Mouse (Mus musculus) stomach, embryonic 15.5 days (tissue): ENCODE measurements around the gene Clstn2. TPM values are rescaled to one million over a fixed set of nuclear protein-coding genes. Genes with fewer than 3 reads are reported as not detected.
A peak's percentile ranks its signal among the peaks of the same experiment; 100 is the strongest.

Experiments
- ATAC-seq: fragments of 200-750 bp; cut with Nextera tagmentation; 2 replicates; pipeline ENCODE4 v1.8.0; 2017; ENCODE audit warnings: low read depth, moderate number of reproducible peaks, moderate TSS enrichment; ENCODE audit not compliant: insufficient read depth, low FRiP score
- H3K27ac ChIP-seq: fragments of 300-500 bp; sonication (generic); 2 replicates; pipeline ENCODE4 v1.5.1; 2015; ENCODE audit warnings: mild to moderate bottlenecking, inconsistent platforms
- H3K27me3 ChIP-seq: fragments of 300-500 bp; sonication (generic); replicated peaks from 2 replicates; pipeline ENCODE4 v1.6.1; 2015; ENCODE audit warnings: inconsistent platforms
- H3K36me3 ChIP-seq: fragments of 300-500 bp; sonication (generic); 2 replicates; pipeline ENCODE4 v1.6.1; 2015; ENCODE audit warnings: inconsistent platforms
- H3K4me1 ChIP-seq: fragments of 300-500 bp; sonication (generic); 2 replicates; pipeline ENCODE4 v1.6.1; 2015; ENCODE audit warnings: inconsistent platforms
- H3K4me2 ChIP-seq: fragments of 300-500 bp; sonication (generic); 2 replicates; pipeline ENCODE4 v1.6.1; 2015; ENCODE audit warnings: mild to moderate bottlenecking, inconsistent platforms
- H3K4me3 ChIP-seq: fragments of 300-500 bp; sonication (generic); replicated peaks from 2 replicates; pipeline ENCODE4 v1.5.1; 2015; ENCODE audit warnings: inconsistent platforms
- H3K9ac ChIP-seq: fragments of 300-500 bp; sonication (generic); 2 replicates; pipeline ENCODE4 v1.6.1; 2015; ENCODE audit warnings: inconsistent platforms
- H3K9me3 ChIP-seq: fragments of 300-500 bp; sonication (generic); 2 replicates; pipeline ENCODE4 v1.6.1; 2016; ENCODE audit warnings: inconsistent platforms
- WGBS: fragments of 180-500 bp; shearing (Covaris S2); methylation state at CpG from one replicate; pipeline ENCODE4 v1.1.7; 2015; 5-methylcytosine and 5-hydroxymethylcytosine counted together
- polyA plus RNA-seq: library from polyadenylated mRNA; unstranded; fragments of >200 nt; fragmentation: Nextera tagmentation; extraction: Ambion mirVana; gene quantifications from 2 replicates; pipeline ENCODE4 v1.2.1, GENCODE M21; 2015

The Clstn2 gene
- polyA plus RNA-seq, 1 experiment from 2014 or later: 0.83 TPM

- 66% methylated on average over 3 of the region's 3 CpGs for WGBS
These were observed 141.6 kb downstream of the Clstn2 start for GRCm38 (mm10) chr9:97891415-97891814.

GRCm38 (mm10) chr9:97883336-97883735, 149.6 kb downstream of the Clstn2 start:
- no peaks in the 10 kb centered on the region for H3K36me3 ChIP-seq
- H3K9ac ChIP-seq: no peak overlapping the region
- WGBS: 83% methylated on average over 3 of the region's 3 CpGs
- no peaks in the 10 kb centered on the region for H3K9me3 ChIP-seq
- no peak overlapping the region for H3K4me2 ChIP-seq
- H3K4me3 ChIP-seq: no peak overlapping the region
- no peaks in the 10 kb centered on the region for H3K4me1 ChIP-seq
- H3K27me3 ChIP-seq: no peaks in the 10 kb centered on the region
- no peak for ATAC-seq
- no peak overlapping the region for H3K27ac ChIP-seq

More at GRCm38 (mm10) chr9:97891415-97891814, 141.6 kb downstream of the Clstn2 start:
- H3K9ac ChIP-seq: no peak overlapping the region
- H3K4me2 ChIP-seq: no peak overlapping the region
- H3K9me3 ChIP-seq: no peaks in the 10 kb centered on the region
- no peak overlapping the region for H3K4me3 ChIP-seq
- H3K27me3 ChIP-seq: no peaks in the 10 kb centered on the region
- no peak for ATAC-seq
- no peaks in the 10 kb centered on the region for H3K4me1 ChIP-seq
- H3K36me3 ChIP-seq: no peaks in the 10 kb centered on the region
- H3K27ac ChIP-seq: no peak overlapping the region

- ATAC-seq: no peak
- H3K9ac ChIP-seq: no peak overlapping the region
- no peaks in the 10 kb centered on the region for H3K36me3 ChIP-seq
- H3K9me3 ChIP-seq: no peaks in the 10 kb centered on the region
- no peaks in the 10 kb centered on the region for H3K4me1 ChIP-seq
- WGBS: 49% methylated on average over 8 of the region's 8 CpGs
- H3K27ac ChIP-seq: no peak overlapping the region
- H3K4me2 ChIP-seq: no peak overlapping the region
- no peak overlapping the region for H3K4me3 ChIP-seq
- no peaks in the 10 kb centered on the region for H3K27me3 ChIP-seq
These were observed 165.8 kb downstream of the Clstn2 start for GRCm38 (mm10) chr9:97867013-97867700.

DNA sequence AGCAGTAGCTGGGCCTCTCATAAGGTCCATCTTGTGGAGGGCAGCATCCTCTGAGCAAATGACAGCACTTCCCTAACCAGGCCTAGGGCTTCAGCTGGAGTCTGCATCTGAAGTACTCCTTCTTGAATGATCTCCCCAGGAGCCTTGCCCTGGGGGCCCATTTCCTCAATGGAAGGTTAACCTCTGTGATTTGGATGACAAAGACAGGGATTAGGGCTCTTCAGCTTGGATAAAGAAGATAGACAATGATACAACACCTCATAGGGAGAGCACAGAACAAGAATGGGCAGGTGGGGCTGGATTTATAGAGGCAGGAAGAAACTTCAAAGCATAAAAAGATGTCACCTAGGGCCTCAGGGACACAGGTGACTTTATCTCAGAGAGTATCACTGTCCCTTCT, 180.1 kb downstream of the Clstn2 start:
- no peaks in the 10 kb centered on the region for H3K27me3 ChIP-seq
- H3K27ac ChIP-seq: no peak overlapping the region
- no peak for ATAC-seq
- H3K9me3 ChIP-seq: no peaks in the 10 kb centered on the region
- no peak overlapping the region for H3K4me2 ChIP-seq
- H3K4me3 ChIP-seq: no peak overlapping the region
- no peaks in the 10 kb centered on the region; the same call in 1 of the 2 replicates for H3K4me1 ChIP-seq
- H3K36me3 ChIP-seq: no peaks in the 10 kb centered on the region
- H3K9ac ChIP-seq: no peak overlapping the region

DNA sequence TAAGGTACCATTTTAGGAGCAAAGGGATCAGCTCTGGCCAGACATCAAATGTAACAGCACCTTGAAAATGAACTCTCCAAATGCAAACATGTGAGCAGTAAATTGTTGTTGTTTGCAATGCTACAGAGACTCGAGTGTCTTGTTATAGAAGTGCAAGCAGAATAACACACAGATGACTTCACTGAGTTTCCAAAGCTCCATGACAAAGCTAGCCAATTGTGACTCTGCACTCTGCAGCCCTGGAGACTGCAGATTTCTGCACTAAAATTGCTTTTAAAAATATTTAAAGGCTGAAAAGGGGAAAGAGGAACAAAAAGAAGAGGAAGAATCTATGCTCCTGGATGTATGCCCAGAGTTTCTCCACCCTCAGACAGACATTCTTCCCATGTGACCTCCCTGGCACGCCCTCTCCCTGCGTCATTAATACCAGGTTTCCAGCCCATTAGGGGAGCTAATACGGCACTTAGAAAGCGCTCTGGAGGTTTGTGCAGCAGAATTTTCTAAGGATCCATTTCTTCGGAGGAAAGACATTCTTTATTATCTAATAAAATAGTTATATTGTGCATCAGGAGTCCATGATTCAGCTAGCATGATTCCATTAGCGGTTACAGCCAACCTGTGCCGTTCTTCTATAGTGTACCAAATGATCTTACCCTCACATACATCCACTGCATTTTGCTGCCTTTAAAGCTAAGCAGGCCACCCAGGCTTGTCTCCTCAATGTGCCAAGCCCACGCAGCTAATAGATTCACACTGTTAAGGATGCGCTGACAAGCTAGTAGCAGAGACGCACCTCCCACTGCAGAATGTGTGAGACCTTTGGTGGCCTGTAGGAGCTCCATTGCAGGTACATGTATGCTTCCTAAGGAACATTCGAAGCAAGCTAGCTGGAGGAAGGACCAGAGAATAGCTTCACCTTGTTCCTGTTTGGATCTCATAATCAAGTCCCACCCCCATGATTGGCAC, 184.8 kb downstream of the Clstn2 start:
- Histone ChIP-seq H3K36me3 (no peaks in the 10 kb centered on the region), H3K4me1 (no peaks in the 10 kb centered on the region; the same call in 1 of the 2 replicates), H3K27me3 (no peaks in the 10 kb centered on the region), H3K4me3 (no peak overlapping the region), H3K9ac (no peak overlapping the region), H3K4me2 (no peak overlapping the region), H3K9me3 (no peaks in the 10 kb centered on the region), H3K27ac (no peak overlapping the region)
- 65% methylated on average over 12 of the region's 12 CpGs for WGBS
- ATAC-seq: 0 out of 2 replicates have a peak, but pooled peaks have one; percentile 43

- Histone ChIP-seq H3K27me3 (no peaks in the 10 kb centered on the region), H3K4me3 (no peak overlapping the region), H3K4me1 (no peaks in the 10 kb centered on the region), H3K9ac (no peak overlapping the region), H3K27ac (no peak overlapping the region), H3K4me2 (no peak overlapping the region), H3K36me3 (no peaks in the 10 kb centered on the region), H3K9me3 (no peaks in the 10 kb centered on the region)
- WGBS: 31% methylated on average over 7 of the region's 7 CpGs
- no peak for ATAC-seq
These were observed 190.9 kb downstream of the Clstn2 start for GRCm38 (mm10) chr9:97842054-97842453.

GRCm38 (mm10) chr9:97831216-97831615, 201.8 kb downstream of the Clstn2 start:
- ATAC-seq: no peak
- no peaks in the 10 kb centered on the region for H3K36me3 ChIP-seq
- H3K4me1 ChIP-seq: no peaks in the 10 kb centered on the region
- H3K4me3 ChIP-seq: no peak overlapping the region
- no peaks in the 10 kb centered on the region for H3K27me3 ChIP-seq
- H3K27ac ChIP-seq: no peak overlapping the region
- WGBS: 84% methylated on average over 3 of the region's 3 CpGs
- H3K9ac ChIP-seq: no peak overlapping the region
- no peaks in the 10 kb centered on the region for H3K9me3 ChIP-seq
- H3K4me2 ChIP-seq: no peak overlapping the region

DNA sequence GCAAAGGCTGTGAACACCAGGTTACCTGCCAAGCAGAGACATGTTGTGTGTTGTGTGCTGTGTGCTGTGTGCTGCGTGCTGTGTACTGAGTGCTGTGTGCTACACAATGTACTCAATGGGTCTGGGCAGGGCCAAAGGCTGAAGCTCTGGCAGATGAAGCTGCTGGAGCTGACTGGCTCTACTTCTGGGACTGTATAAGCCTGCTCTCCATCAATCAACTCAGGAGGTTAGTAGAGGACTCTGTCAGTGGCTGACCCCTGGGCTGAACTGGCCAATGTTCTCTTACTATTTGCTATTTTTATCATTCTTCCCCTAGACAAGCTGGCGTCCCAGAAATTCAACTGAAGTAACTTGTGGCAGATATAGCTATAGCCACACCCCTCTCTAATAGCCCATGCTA, 203.1 kb downstream of the Clstn2 start:
- Histone ChIP-seq H3K4me2 (no peak overlapping the region), H3K4me3 (no peak overlapping the region), H3K9ac (no peak overlapping the region), H3K4me1 (no peaks in the 10 kb centered on the region), H3K36me3 (no peaks in the 10 kb centered on the region), H3K9me3 (no peaks in the 10 kb centered on the region), H3K27me3 (no peaks in the 10 kb centered on the region), H3K27ac (no peak overlapping the region)
- 46% methylated on average over 2 of the region's 2 CpGs for WGBS
- ATAC-seq: no peak

DNA sequence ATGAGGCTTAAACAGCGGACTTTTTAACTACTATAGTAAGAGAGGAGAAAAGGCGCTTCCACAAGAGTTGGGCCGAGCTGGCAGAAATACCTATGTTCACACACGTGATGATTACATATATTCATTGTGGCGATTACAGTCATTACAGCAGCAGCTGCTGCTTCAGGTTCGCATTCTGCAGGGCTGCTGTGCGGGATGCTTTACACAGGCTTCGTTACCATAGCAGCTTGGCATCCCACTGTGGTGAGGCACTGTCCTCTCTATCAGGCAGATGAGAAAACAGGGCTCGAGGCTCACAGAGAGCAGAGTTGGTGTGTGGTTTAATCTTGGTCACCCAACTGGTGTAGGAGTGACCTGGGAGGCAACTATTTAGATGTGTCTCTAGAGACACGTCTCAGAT, 205.3 kb downstream of the Clstn2 start:
- H3K4me1 ChIP-seq: no peaks in the 10 kb centered on the region
- no peak overlapping the region for H3K4me2 ChIP-seq
- no peaks in the 10 kb centered on the region for H3K36me3 ChIP-seq
- H3K4me3 ChIP-seq: no peak overlapping the region
- H3K27me3 ChIP-seq: no peaks in the 10 kb centered on the region
- no peak overlapping the region for H3K27ac ChIP-seq
- no peak overlapping the region for H3K9ac ChIP-seq
- ATAC-seq: no peak
- no peaks in the 10 kb centered on the region for H3K9me3 ChIP-seq
- WGBS: 72% methylated on average over 10 of the region's 10 CpGs

DNA sequence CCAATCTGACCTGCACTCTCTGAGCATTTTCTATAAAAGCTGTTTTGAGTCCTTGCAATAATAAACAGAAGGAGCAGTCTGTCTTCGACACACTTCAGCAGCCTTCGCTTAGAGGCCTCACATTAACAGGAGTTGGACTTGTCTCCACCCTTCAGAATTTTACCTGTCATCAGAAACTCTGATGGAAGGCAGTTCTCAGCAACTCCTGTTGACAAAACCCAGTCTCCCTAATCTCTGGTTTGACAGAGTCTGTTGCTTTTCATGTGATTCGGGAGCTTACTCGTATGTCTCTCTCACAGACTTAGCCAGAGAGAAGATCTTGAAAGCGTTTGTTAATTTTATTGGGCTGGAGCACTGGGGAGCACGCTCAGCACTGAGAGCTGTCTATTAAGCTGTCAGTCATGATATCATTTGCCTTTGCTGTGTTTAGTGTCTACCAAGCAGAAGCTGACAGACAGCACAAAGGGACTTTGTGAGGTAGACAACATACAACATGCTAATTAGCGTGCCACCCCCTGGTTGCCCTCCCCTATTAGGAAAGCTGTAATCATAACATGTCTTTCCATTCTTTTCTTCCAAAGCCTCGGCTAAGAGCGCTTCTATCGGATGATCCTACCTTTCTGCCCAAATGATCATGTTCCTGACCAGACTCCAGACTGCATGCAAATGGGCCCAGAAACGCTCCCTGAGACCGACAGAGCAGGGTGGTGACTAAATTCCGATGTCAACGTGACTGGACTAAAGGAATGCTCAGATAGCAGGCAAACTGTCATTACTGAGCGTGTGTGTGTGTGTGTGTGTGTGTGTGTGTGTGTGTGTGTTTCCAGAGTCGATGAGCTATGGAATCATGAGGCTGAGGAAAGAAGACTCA, 206.7 kb downstream of the Clstn2 start:
- H3K4me3 ChIP-seq: no peak overlapping the region
- no peaks in the 10 kb centered on the region for H3K27me3 ChIP-seq
- 55% methylated on average over 16 of the region's 16 CpGs for WGBS
- H3K27ac ChIP-seq: no peak overlapping the region
- no peaks in the 10 kb centered on the region for H3K36me3 ChIP-seq
- no peak overlapping the region for H3K4me2 ChIP-seq
- no peaks in the 10 kb centered on the region for H3K9me3 ChIP-seq
- no peak for ATAC-seq
- no peaks in the 10 kb centered on the region for H3K4me1 ChIP-seq
- H3K9ac ChIP-seq: no peak overlapping the region

- ATAC-seq: no peak
- no peak overlapping the region for H3K27ac ChIP-seq
- H3K4me3 ChIP-seq: no peak overlapping the region
- H3K9ac ChIP-seq: no peak overlapping the region
- no peaks in the 10 kb centered on the region for H3K27me3 ChIP-seq
- WGBS: 76% methylated on average over 4 of the region's 4 CpGs
- H3K4me1 ChIP-seq: no peaks in the 10 kb centered on the region
- H3K4me2 ChIP-seq: no peak overlapping the region
- no peaks in the 10 kb centered on the region for H3K9me3 ChIP-seq
- no peaks in the 10 kb centered on the region for H3K36me3 ChIP-seq
These were observed 215.9 kb downstream of the Clstn2 start for GRCm38 (mm10) chr9:97817116-97817515.
